Mouse (Mus musculus) ES-Bruce4 (cell line): ENCODE measurements at regions not wholly inside any gene's neighbourhood (a gene's known extent, or its start where the extent isn't known, plus 50 kb on each side); places are given as distances from the start of the nearest gene placed in this dataset.

Source experiments
- CTCF ChIP-seq: IDR thresholded peaks from one replicate; pipeline ENCODE4 v1.8.1; 2011; ENCODE audit warnings: low read depth, low read length
- EP300 ChIP-seq: IDR thresholded peaks from 2 replicates; pipeline ENCODE4 v1.6.1; 2011; ENCODE audit warnings: low read depth, low read length; ENCODE audit not compliant: insufficient read depth
- POLR2A ChIP-seq: IDR thresholded peaks from one replicate; pipeline ENCODE4 v1.8.1; 2011; ENCODE audit warnings: low read length; ENCODE audit not compliant: insufficient read depth

DNA sequence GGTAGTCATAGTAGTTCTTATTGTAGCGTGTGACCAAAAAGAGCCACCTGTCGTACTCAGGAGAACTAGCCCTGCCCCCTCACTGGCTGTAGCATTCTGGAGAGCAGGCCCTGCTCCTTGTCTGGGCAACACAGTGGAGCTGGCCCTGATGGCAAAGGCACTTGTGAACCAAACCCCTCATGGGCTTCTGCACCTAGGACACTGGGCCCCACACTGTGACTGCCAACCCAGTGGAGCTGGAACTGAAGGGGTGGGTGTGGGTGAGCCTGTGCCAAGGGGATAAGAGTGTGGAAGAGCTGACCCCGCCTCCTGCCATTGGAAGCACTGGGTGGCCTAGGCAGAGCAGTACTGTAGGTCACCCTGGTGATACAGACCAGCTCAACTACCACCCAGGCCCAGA, 268.0 kb upstream of the Nt5e start:
- TF ChIP-seq CTCF (no peak), POLR2A (no peak), EP300 (no peak)
